Mouse (Mus musculus) forebrain, embryonic 15.5 days (tissue): ENCODE results near the gene Slc3a2. TPM values are rescaled to one million over a fixed set of nuclear protein-coding genes. Genes with fewer than 3 reads are reported as not detected.

Source experiments
- ATAC-seq: fragments of 200-750 bp; cut with Nextera tagmentation; replicated peaks from 2 replicates; pipeline ENCODE4 v1.8.0; 2017; ENCODE audit warnings: mild to moderate bottlenecking, moderate TSS enrichment, moderate library complexity
- H3K27ac ChIP-seq: fragments of 300-500 bp; sonication (generic); replicated peaks from 2 replicates; pipeline ENCODE4 v1.5.1; 2015; ENCODE audit warnings: mild to moderate bottlenecking, inconsistent platforms
- H3K27me3 ChIP-seq: fragments of 300-500 bp; sonication (generic); 2 replicates; pipeline ENCODE4 v1.6.1; 2015; ENCODE audit warnings: inconsistent platforms
- H3K36me3 ChIP-seq: fragments of 300-500 bp; sonication (generic); 2 replicates; pipeline ENCODE4 v1.6.1; 2015; ENCODE audit warnings: mild to moderate bottlenecking, inconsistent platforms
- H3K4me1 ChIP-seq: fragments of 300-500 bp; sonication (generic); 2 replicates; pipeline ENCODE4 v1.6.1; 2015; ENCODE audit warnings: inconsistent platforms
- H3K4me2 ChIP-seq: fragments of 300-500 bp; sonication (generic); replicated peaks from 2 replicates; pipeline ENCODE4 v1.6.1; 2015; ENCODE audit warnings: mild to moderate bottlenecking, inconsistent platforms
- H3K4me3 ChIP-seq: fragments of 300-500 bp; sonication (generic); 2 replicates; pipeline ENCODE4 v1.5.1; 2015; ENCODE audit warnings: mild to moderate bottlenecking, inconsistent platforms
- H3K9ac ChIP-seq: fragments of 300-500 bp; sonication (generic); replicated peaks from 2 replicates; pipeline ENCODE4 v1.6.1; 2015; ENCODE audit warnings: mild to moderate bottlenecking, inconsistent platforms
- H3K9me3 ChIP-seq: fragments of 300-500 bp; sonication (generic); 2 replicates; pipeline ENCODE4 v1.6.1; 2016; ENCODE audit warnings: inconsistent platforms
- WGBS: fragments of 180-500 bp; shearing (Covaris S2); methylation state at CpG from one replicate; pipeline ENCODE4 v1.1.7; 2015; ENCODE audit warnings: mixed read lengths; 5-methylcytosine and 5-hydroxymethylcytosine counted together
- microRNA-seq: library from miRNA; unstranded; fragments of <30 nt; microRNA quantifications from one replicate; pipeline ENCODE4, GENCODE M21; 2016
- polyA plus RNA-seq: library from polyadenylated mRNA; unstranded; fragments of >200 nt; fragmentation: Nextera tagmentation; extraction: Ambion mirVana; gene quantifications from 2 replicates; pipeline ENCODE4 v1.2.1, GENCODE M21; 2015

Slc3a2 gene
- polyA plus RNA-seq, 1 experiment from 2014 or later: 171 TPM

DNA sequence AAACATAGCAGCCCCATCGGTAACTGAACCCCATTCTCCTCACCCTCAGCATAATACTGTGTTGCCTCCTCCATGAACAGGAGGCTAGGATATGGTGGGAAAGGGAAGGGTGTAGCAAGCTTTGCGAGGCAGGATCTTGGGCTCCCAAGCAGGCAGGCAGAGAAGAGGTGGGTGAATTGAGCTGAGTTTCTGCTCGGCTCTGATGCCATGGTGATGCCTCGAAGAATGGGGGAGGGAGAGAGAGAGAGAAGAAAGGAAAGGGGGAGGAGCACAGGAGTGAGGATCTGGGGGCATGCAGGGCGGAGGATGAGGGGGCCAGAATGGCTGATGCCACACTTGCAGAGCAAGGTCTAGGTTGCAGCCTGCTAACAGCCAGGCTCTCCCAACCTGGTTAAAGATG is 57.4 kb downstream of the Slc3a2 start:
- no peaks in the 10 kb centered on the region for H3K36me3 ChIP-seq
- WGBS: 44% methylated on average over 5 of the region's 5 CpGs
- ATAC-seq: no peak
- H3K27ac ChIP-seq: no peak overlapping the region
- H3K27me3 ChIP-seq: no peaks in the 10 kb centered on the region
- peaks cover 33% of the 10 kb centered on the region for H3K4me1 ChIP-seq
- H3K4me2 ChIP-seq: 0 out of 2 replicates have a peak overlapping the region, but pooled peaks have one; percentile 41
- H3K9ac ChIP-seq: no peak overlapping the region
- H3K4me3 ChIP-seq: peak overlapping the region; percentile 1; the same call in 1 of the 2 replicates
- no peaks in the 10 kb centered on the region for H3K9me3 ChIP-seq

DNA sequence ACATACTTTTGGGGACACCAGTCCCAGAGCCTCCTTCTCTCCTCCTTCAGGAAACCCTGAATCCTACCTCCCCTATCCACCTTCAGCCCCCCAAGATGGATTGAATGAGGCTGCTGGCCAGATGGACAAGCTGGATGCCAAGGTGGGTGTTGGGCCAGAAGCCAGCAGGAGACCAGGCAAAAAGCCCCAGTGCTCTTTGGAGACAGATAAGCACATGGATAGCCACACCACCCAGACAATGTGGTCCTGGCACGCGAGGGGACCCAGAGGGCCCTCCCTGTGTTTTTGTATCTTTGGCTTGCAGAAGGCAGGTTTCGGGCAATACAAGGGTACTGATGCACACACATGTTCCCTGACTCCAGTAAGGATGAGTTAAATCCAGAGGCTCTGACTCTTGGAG is 58.3 kb downstream of the Slc3a2 start:
- no peak overlapping the region for H3K9ac ChIP-seq
- no peaks in the 10 kb centered on the region for H3K27me3 ChIP-seq
- WGBS: 96% methylated on average over 3 of the region's 3 CpGs
- H3K4me2 ChIP-seq: peak overlapping the region; percentile 41
- peaks cover 33% of the 10 kb centered on the region for H3K4me1 ChIP-seq
- ATAC-seq: no peak
- no peak overlapping the region for H3K27ac ChIP-seq
- peak overlapping the region; percentile 37 for H3K4me3 ChIP-seq
- no peaks in the 10 kb centered on the region for H3K9me3 ChIP-seq
- H3K36me3 ChIP-seq: no peaks in the 10 kb centered on the region

DNA sequence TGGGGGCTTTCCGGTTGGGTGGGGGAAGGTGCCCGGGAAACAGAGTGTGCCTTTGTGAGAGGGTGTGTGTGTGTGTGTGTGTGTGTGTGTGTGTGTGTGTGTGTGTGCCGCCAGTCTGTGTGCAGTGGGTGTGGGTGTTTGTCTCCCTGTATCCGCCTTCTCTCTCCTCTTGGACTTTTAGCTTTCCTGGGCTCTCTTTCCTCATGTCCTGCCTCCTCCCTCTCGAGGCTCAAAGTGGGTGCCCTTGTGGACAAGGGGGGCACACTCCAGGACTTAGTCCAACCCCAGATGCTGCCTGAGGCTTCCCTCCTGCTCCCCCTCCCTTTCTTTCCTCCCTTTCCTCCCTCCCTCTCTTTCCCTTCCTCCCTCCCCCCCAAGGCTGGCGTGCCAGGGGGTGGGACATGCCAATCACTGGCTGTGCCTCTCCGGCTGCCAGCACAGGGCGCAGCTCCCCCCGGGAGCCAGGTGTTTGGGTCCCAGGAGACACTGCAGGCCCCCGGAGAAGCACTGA is 59.2 kb downstream of the Slc3a2 start:
- peak overlapping the region; percentile 35 for H3K9ac ChIP-seq
- H3K4me2 ChIP-seq: peak overlapping the region; percentile 41
- H3K27me3 ChIP-seq: no peaks in the 10 kb centered on the region
- H3K4me1 ChIP-seq: peaks cover 33% of the 10 kb centered on the region
- H3K27ac ChIP-seq: peak overlapping the region; percentile 31; the same call in 1 of the 2 replicates
- H3K9me3 ChIP-seq: no peaks in the 10 kb centered on the region
- H3K4me3 ChIP-seq: peak overlapping the region; percentile 37
- 40% methylated on average over 7 of the region's 10 CpGs for WGBS
- ATAC-seq: peak; percentile 18
- H3K36me3 ChIP-seq: no peaks in the 10 kb centered on the region

DNA sequence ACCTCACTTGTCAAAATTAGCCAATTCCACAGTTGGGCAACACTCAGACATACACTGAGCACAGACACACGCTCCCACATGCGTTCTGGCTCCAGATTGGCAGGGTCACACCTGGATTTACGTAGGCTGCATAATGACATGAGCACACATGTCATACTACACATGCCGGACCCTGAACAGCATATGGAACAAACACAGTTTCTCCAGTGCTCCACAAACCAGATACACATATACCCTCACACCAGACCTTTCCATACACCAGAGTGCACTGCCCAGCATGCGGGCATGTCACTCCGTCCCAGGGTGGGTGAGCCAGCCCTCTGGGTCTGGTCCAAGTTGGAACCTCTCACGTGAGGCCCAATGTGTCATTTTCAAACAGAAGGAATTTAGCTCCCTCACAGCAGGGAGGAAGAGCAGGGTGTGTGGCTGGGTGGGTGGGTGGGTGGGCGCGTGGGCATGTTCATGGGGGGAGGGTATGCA is 59.8 kb downstream of the Slc3a2 start, which contains the start of gene Chrm1:
Chrm1 (plus strand) TSS at position 430 of the 480 bp plus-strand sequence.
- ATAC-seq: peak; percentile 40; the same call in 1 of the 2 replicates

DNA sequence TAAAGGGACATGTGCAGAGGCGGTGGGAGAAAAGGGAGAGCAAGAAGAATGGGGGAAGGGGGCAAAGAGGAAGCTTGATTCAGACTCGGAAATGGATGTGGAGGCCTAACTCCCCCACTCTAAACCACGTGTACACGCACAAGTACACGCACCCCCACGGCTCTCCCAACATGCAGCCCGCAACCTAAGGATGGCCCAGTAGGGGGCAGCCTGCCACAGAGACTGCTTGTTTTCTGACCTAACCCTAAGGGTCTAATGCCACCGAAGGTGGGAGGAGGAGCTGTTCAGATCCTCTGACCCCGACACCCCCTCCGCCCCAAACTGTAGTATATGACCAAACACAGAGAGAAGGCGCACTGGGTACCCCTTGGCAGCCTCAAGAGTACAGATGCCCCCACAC is 60.8 kb downstream of the Slc3a2 start:
- 8% methylated on average over 11 of the region's 11 CpGs for WGBS
- H3K4me2 ChIP-seq: peak overlapping the region; percentile 95
- peak; percentile 60 for ATAC-seq
- no peaks in the 10 kb centered on the region for H3K27me3 ChIP-seq
- no peaks in the 10 kb centered on the region for H3K9me3 ChIP-seq
- H3K36me3 ChIP-seq: no peaks in the 10 kb centered on the region
- H3K4me1 ChIP-seq: peaks cover 33% of the 10 kb centered on the region
- peak overlapping the region; percentile 52 for H3K4me3 ChIP-seq
- H3K27ac ChIP-seq: peak overlapping the region; percentile 65; the same call in 1 of the 2 replicates
- peak overlapping the region; percentile 63 for H3K9ac ChIP-seq

More for the DNA sequence above, 59.8 kb downstream of the Slc3a2 start, which contains the start of gene Chrm1:
- H3K4me1 ChIP-seq: peaks cover 33% of the 10 kb centered on the region
- no peaks in the 10 kb centered on the region for H3K27me3 ChIP-seq
- H3K4me3 ChIP-seq: peak within 1 kb of the TSS; percentile 52
- peak within 1 kb of the TSS; percentile 31; the same call in 1 of the 2 replicates for H3K27ac ChIP-seq
- no peaks in the 10 kb centered on the region for H3K36me3 ChIP-seq
- WGBS: 42% methylated on average over 9 of the region's 9 CpGs
- H3K4me2 ChIP-seq: peak within 1 kb of the TSS; percentile 95
- no peaks in the 10 kb centered on the region for H3K9me3 ChIP-seq
- H3K9ac ChIP-seq: peak within 1 kb of the TSS; percentile 35

DNA sequence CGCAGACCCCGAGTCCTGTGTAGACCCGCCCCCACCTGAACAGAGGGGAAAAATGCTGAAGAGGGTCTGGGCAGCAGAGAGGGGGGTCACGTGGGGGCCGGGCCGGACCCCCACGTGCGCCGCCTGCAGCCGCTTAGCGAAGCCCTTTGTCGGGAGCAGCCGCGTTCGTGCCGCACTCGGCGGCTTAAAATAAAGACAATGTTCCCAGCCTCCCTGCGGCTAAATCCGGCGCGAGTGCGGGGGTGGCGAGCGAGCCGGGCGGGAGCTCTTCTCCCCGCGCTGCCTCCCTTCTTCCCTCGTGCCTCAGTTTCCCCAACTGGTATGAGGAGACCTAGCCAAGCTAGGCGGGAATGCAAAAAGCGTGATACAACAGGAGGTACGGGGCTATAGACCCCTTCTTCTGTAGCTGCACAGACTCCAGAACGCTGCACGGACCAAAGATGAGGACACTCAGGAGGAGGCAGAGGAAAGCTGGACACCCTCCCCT is 61.3 kb downstream of the Slc3a2 start:
- H3K4me1 ChIP-seq: peaks cover 33% of the 10 kb centered on the region
- H3K9me3 ChIP-seq: no peaks in the 10 kb centered on the region
- H3K4me3 ChIP-seq: peak overlapping the region; percentile 52
- H3K27me3 ChIP-seq: no peaks in the 10 kb centered on the region
- no peaks in the 10 kb centered on the region for H3K36me3 ChIP-seq
- peak overlapping the region; percentile 63 for H3K9ac ChIP-seq
- peak overlapping the region; percentile 95 for H3K4me2 ChIP-seq
- peak overlapping the region; percentile 65 for H3K27ac ChIP-seq
- ATAC-seq: peak; percentile 30; the same call in 1 of the 2 replicates
- WGBS: under 1% methylated on average over 35 of the region's 35 CpGs

Small RNAs within 50 kb of the gene (microRNA-seq; reads per million reads assigned to microRNA genes)
- not detected for gene Mir6992

Other genes with a start within 250 kb of the Slc3a2 start
- 5.5 and 6.1 TPM in 2 replicates for gene Slc22a8, start 132.1 kb downstream of the Slc3a2 start, polyA plus RNA-seq
- 6.6 and 7.8 TPM in 2 replicates for gene Slc22a6, start 105.3 kb downstream of the Slc3a2 start, polyA plus RNA-seq
- gene Chrm1, start 59.6 kb downstream of the Slc3a2 start, polyA plus RNA-seq: 5.1 and 5.4 TPM in 2 replicates
- gene Wdr74, start 12.5 kb upstream of the Slc3a2 start, polyA plus RNA-seq: 96.5 and 97.4 TPM in 2 replicates
- 1.5 and 2.5 TPM in 2 replicates for gene 1700092M07Rik, start 17.3 kb upstream of the Slc3a2 start, polyA plus RNA-seq
- gene Stx5a, start 18.0 kb upstream of the Slc3a2 start, polyA plus RNA-seq: 130 and 133 TPM in 2 replicates
- gene Nxf1, start 33.7 kb upstream of the Slc3a2 start, polyA plus RNA-seq: 187 and 192 TPM in 2 replicates
- gene Tmem223, start 47.6 kb upstream of the Slc3a2 start, polyA plus RNA-seq: 249 and 250 TPM in 2 replicates
- 27.4 and 33.9 TPM in 2 replicates for gene Tmem179b, start 51.1 kb upstream of the Slc3a2 start, polyA plus RNA-seq
- 32.2 and 34.1 TPM in 2 replicates for gene Taf6l, start 63.0 kb upstream of the Slc3a2 start, polyA plus RNA-seq
- 162 and 169 TPM in 2 replicates for gene Polr2g, start 75.2 kb upstream of the Slc3a2 start, polyA plus RNA-seq
- gene Zbtb3, start 79.2 kb upstream of the Slc3a2 start, polyA plus RNA-seq: 8.3 and 9.6 TPM in 2 replicates
- 68.4 and 72.7 TPM in 2 replicates for gene Ttc9c, start 96.0 kb upstream of the Slc3a2 start, polyA plus RNA-seq
- 5.9 and 6.1 TPM in 2 replicates for gene Hnrnpul2, start 96.6 kb upstream of the Slc3a2 start, polyA plus RNA-seq
- not detected in 2 replicates for gene AC129217.1, start 106.4 kb upstream of the Slc3a2 start, polyA plus RNA-seq
- 80.7 and 85.2 TPM in 2 replicates for gene Bscl2, start 114.1 kb upstream of the Slc3a2 start, polyA plus RNA-seq
- gene Gng3, start 115.8 kb upstream of the Slc3a2 start, polyA plus RNA-seq: 272 and 281 TPM in 2 replicates
- gene Lrrn4cl, start 127.4 kb upstream of the Slc3a2 start, polyA plus RNA-seq: 0.53 and 0.60 TPM in 2 replicates
- 178 and 181 TPM in 2 replicates for gene Ubxn1, start 148.1 kb upstream of the Slc3a2 start, polyA plus RNA-seq
- gene Uqcc3, start 157.6 kb upstream of the Slc3a2 start, polyA plus RNA-seq: 55.4 and 61.8 TPM in 2 replicates
- gene Lbhd1, start 160.4 kb upstream of the Slc3a2 start, polyA plus RNA-seq: 59.1 and 74.7 TPM in 2 replicates
- gene Gm49403, start 160.6 kb upstream of the Slc3a2 start, polyA plus RNA-seq: not detected in 2 replicates
- gene 1810009A15Rik, start 165.5 kb upstream of the Slc3a2 start, polyA plus RNA-seq: 53.9 and 55.0 TPM in 2 replicates
- 0.25 TPM in 1 of 2 replicates, not detected in the other for gene Gm49416, start 165.6 kb upstream of the Slc3a2 start, polyA plus RNA-seq
- 42.0 and 43.7 TPM in 2 replicates for gene Ints5, start 169.6 kb upstream of the Slc3a2 start, polyA plus RNA-seq
- gene Ganab, start 174.7 kb upstream of the Slc3a2 start, polyA plus RNA-seq: 88.1 and 89.6 TPM in 2 replicates
- 78.9 and 81.0 TPM in 2 replicates for gene B3gat3, start 197.0 kb upstream of the Slc3a2 start, polyA plus RNA-seq
- 0.87 and 1.5 TPM in 2 replicates for gene Rom1, start 206.0 kb upstream of the Slc3a2 start, polyA plus RNA-seq
- 10.4 and 11.7 TPM in 2 replicates for gene Eml3, start 206.2 kb upstream of the Slc3a2 start, polyA plus RNA-seq
- 171 and 175 TPM in 2 replicates for gene Mta2, start 218.5 kb upstream of the Slc3a2 start, polyA plus RNA-seq
- gene Tut1, start 230.5 kb upstream of the Slc3a2 start, polyA plus RNA-seq: 34.1 and 34.7 TPM in 2 replicates
- 336 and 348 TPM in 2 replicates for gene Eef1g, start 243.7 kb upstream of the Slc3a2 start, polyA plus RNA-seq